Mouse (Mus musculus): Measurements from ENCODE around the gene Acot7.

The Acot7 gene

GRCm38 (mm10) chr4:152273621-152274236 lies 95.8 kb downstream of the Acot7 start, which contains the start of gene Gpr153:
Gene Gpr153 (plus strand): TSS chr4:152274232.
- peak in 1 of 2 experiments; percentile 42 for DNase-seq (ENCODE audit: low spot score in 2 of 2)

DNA sequence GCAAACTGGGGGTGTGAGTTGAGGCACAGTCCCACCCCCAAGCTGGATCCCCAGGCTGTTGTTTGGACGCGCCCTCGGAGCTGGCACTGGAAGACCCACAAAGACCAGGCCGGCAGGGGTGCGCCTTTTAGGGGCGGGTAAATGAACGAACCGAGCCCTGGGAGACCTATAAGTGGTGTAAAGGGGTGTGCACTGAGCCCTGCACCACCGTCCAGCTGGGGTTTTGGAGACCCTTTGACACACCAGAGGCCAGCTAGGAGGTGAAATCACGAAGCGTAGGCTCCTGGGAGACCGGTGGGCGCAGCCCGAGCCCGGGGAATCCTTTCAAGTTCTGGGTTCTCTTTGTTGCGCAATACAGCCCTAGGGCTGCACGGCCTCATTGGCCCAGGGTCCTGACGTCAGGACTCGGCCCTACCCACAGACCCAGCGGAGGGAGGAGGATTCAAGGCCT lies 96.8 kb downstream of the Acot7 start:
- DNase-seq (ENCODE audit: low spot score in 2 of 2), result no peak

GRCm38 (mm10) chr4:152276389-152277347 lies 98.7 kb downstream of the Acot7 start:
- DNase-seq (ENCODE audit: low spot score in 2 of 2), result peak in 1 of 2 experiments; percentile 77

GRCm38 (mm10) chr4:152277916-152278315 lies 100.0 kb downstream of the Acot7 start:
- DNase-seq (ENCODE audit: low spot score in 2 of 2), result no peak

- DNase-seq (ENCODE audit: low spot score in 2 of 2), result peak in 1 of 2 experiments; percentile 75
Observed at GRCm38 (mm10) chr4:152278986-152279385, 101.1 kb downstream of the Acot7 start.

DNA sequence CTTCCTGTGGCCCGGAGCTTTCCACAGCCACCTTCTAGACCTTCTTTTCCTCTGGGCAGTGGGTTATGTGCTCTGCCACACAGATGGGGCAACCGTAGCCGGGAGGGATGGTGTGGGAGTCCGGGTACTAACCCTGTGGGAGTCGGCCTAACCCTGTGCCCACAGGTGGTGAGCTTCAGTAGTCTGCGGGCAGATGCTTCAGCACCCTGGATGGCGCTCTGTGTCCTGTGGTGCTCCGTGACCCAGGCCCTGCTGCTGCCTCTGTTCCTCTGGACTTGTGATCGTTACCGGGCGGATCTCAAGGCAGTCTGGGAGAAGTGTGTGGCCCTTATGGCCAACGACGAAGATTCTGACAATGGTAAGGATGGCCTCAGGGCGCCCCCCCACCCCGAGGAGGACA lies 103.7 kb downstream of the Acot7 start:
- DNase-seq (ENCODE audit: low spot score in 2 of 2), result no peak

GRCm38 (mm10) chr4:152282721-152283120 lies 104.8 kb downstream of the Acot7 start:
- DNase-seq (ENCODE audit: low spot score in 2 of 2), result no peak

DNA sequence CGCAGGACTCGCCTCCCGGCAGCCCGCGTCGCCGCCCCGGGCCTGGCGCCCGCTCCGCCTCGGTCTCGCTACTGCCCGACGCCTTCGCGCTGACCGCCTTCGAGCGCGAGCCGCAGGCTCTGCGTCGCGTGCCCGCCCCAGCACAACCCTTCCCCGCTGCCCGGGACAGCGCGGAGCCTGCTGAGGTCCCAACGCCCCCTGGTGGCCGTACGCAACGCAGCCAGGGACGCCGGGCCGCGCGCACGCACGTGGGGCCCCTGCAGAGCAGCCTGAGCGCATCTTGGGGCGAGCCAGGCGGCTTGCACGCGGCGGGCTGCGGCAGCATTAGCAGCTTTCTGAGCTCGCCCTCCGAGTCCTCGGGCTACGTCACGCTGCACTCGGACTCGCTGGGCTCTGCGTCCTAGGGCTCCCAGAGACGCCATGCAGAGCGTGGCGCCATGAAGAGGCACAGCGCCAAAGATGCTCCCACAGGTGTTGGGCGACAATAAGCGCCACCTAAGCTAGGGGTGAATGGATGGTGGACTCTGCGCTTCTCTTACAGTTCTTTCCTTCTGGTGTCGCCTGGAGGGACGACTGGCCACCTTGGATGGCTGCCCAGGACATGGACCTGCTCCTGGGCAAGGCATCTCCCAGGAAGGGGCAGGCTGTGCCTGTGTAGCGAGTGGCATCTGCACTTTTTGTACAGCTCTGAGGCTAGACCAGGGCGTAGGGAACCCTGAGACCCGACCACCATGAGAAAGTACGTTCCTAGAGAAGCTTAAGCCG lies 105.4 kb downstream of the Acot7 start:
- DNase-seq (ENCODE audit: low spot score in 2 of 2), result peak; percentile 81 to 87

DNA sequence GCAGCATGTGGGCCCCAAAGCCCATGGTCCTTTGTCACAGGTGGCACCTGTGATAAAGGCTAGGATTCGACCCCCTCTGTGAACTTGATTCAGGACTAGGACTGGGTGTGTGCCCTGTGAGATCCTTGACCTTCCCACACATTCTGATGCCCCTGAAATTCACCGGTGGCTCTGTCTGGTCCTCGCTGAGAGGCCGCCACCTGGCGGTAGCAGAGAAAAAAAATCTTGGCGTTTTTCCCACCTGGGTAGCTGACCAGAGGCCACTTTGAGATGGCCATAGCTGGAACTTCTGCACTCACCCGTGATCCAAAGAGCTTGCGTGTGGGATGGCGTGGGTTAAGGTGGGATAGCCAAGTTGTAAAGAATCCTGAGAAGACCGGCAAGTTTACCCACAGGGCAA lies 107.6 kb downstream of the Acot7 start:
- peak in 1 of 2 experiments; percentile 66 for DNase-seq (ENCODE audit: low spot score in 2 of 2)

GRCm38 (mm10) chr4:152286183-152286582 lies 108.2 kb downstream of the Acot7 start:
- no peak for DNase-seq (ENCODE audit: low spot score in 2 of 2)

DNA sequence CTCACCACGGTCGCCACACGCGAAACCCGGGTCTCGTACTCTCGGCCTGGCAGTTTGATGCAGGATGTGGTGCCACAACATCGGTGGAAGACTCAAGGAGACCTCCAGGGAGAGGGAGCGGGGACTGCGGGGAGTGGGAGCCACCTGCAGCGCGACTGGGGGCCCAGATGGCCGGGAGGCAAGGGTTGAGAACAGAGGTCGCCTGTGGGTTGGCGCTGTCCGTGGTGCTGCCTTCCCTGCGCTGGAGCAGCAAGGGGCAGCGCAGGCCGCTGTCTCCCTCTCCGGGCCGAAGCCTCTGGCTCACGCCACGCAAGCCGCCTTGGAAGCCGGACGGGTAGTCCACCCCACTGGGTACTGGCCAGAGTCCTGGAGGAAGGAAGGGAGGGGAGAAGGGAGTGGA lies 109.0 kb downstream of the Acot7 start:
- DNase-seq (ENCODE audit: low spot score in 2 of 2), result no peak

- no peak for DNase-seq (ENCODE audit: low spot score in 2 of 2)
Observed at GRCm38 (mm10) chr4:152287317-152288120, 109.6 kb downstream of the Acot7 start.

DNA sequence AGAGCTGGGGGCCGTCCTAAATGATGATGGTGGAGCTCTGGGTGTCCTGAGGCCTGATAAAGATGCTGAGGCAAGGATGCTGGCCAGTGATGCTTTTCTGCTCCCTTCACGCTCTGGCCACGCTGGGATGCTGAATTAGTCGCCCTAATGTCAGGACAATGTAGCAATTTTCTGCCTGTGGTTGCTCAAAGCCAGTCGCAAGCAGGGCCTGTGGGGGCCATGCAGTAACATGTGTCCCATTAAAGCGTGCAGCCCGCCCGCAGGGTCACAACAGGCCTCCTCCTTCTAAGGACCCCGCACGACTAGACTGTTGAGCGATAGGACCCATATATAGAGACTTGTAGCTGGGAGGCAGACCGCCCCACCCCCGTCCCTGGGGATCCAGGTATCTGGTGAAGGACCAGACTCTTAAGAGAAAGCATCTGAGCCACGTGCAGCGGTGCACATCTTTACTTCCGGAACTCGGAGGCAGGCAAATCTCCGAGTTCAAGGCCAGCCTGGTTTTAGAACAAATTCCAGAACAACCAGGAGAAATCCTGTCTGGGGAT lies 110.5 kb downstream of the Acot7 start:
- DNase-seq (ENCODE audit: low spot score in 2 of 2), result no peak

GRCm38 (mm10) chr4:152290385-152290784 lies 112.5 kb downstream of the Acot7 start:
- no peak for DNase-seq (ENCODE audit: low spot score in 2 of 2)

DNA sequence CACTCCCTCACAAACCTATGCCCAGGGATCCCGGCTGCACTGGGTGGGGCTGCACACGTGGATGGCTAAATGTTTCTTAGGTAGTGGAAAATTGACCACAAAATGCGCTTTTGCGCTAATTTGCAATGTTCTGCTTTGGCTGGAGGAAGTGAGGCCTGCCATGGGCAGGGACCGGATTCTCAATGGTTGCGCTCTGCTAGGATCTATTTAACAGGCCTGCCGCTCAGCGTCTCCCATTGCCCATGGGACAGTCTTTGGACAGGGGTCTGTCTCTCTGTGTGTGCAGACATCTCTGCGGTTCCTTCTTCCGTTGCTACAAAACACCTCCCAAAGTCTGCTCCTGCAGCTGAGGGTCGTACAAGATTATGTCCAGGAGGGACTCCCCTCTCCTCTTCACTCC lies 113.1 kb downstream of the Acot7 start:
- DNase-seq (ENCODE audit: low spot score in 2 of 2), result no peak

- no peak for DNase-seq (ENCODE audit: low spot score in 2 of 2)
Observed at GRCm38 (mm10) chr4:152291562-152291961, 113.6 kb downstream of the Acot7 start, which contains the start of gene Hes3. Gene Hes3 (minus strand): TSS chr4:152291662.

- DNase-seq (ENCODE audit: low spot score in 2 of 2), result no peak
Observed at GRCm38 (mm10) chr4:152292102-152292765, 114.3 kb downstream of the Acot7 start.

DNA sequence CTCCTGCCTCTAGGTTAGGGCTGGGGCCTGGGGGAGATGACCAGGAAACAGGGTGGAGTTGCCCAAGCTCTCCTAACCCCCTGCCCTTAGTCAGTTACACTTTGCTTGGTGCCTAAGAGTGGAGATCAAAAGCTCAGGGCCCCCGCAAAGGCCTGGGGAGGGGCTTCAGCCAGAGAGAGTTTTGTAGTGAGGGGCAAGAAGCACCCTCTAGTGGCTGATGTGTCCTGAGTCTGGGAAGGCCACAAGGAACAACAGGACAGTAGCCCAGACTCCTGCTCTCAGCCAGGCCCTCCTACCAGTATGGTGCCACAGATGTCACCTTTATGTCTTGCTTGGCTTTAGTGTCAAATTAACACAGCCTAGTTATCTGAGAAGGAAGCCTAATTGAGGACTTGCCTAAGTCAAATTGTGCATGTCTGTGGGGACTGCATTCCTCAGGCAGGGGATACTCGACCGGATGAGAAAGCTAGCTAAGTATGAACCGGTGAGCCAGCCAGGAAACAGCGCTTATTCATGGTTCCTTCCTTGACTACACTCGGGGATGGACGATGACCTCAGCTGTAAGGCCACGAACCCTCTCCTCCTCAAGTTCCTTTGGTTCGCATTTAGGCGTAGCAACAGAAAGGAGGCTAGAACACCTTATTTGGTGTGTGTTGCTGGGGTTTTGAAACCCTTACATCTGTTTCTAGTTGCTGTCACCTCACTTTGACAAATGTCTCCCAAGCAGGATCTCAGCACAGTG lies 116.4 kb downstream of the Acot7 start:
- DNase-seq (ENCODE audit: low spot score in 2 of 2), result no peak

- no peak for DNase-seq (ENCODE audit: low spot score in 2 of 2)
Observed at GRCm38 (mm10) chr4:152295916-152296315, 118.0 kb downstream of the Acot7 start.

All from cerebellum, postnatal 4 days (tissue).